In the genomic region with DNA sequence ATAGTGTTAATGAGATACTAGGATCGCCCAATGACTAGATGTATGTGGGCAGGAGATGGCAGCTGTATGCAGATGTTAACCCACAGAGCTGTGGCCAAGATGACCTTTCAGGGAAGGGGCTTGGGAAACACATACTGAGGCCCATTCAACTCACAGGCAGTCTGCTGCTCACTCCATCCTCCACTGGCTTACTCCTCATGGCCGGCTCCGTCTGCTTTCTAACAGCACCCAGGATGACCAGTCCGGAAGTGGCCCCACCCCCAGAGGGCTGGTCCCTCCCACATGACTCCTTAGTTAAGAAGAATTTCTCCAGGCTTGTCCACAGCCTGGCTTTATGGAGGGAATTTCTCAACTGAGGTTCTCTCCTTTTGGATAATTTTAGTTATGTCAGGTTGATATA, we compare ENCODE assay signal across 8 mouse cellular contexts.
DNase-seq lines count a peak whose midpoint lies in the region; ATAC-seq lines count a peak whose summit lies in the region.
"Had no signal": no experiment of that assay in that cellular context is flagged by ENCODE, and none has a peak within 500 bp of the region (broad histone marks: within the 10 kb centered on the region; RNA-seq: fewer than 3 reads in every experiment).

No protein-coding gene starts in this region.

- no peak overlapping the region for H3K9ac ChIP-seq in heart, embryonic 16.5 days (ENCODE audit: low read length)
- H3K9ac ChIP-seq: limb, embryonic 12.5 days had no signal

- peak; percentile 16 for DNase-seq in urinary bladder, postnatal 25 days (ENCODE audit: low spot score)
- DNase-seq in urinary bladder, postnatal 4 days (ENCODE audit: low spot score in 2 of 2), result no peak
- peak; percentile 43 to 68 for DNase-seq in kidney, postnatal 25 days
- DNase-seq in adrenal gland, adult (ENCODE audit: inconsistent age in 2 of 2, low spot score in 1 of 2), result no peak
- DNase-seq in right cerebral cortex, postnatal 36 days (ENCODE audit: low spot score in 2 of 2), result no peak
- DNase-seq in left cerebral cortex, postnatal 36 days (ENCODE audit: low spot score in 2 of 2), result no peak

- whole genome bisulfite sequencing in heart, embryonic 16.5 days, result 82% methylated on average over 4 of the region's 4 CpGs

- H3K27me3 ChIP-seq in heart, embryonic 16.5 days (ENCODE audit: control insufficient read depth, insufficient read depth, low read length), result no peaks in the 10 kb centered on the region
- H3K27me3 ChIP-seq: limb, embryonic 12.5 days had no signal

- no peak for ATAC-seq in heart, embryonic 16.5 days (replicated peaks; ENCODE audit: extremely low read depth, insufficient read depth, low FRiP score)

- H3K4me1 ChIP-seq in heart, embryonic 16.5 days (ENCODE audit: control insufficient read depth, insufficient read depth, low read length), result no peaks in the 10 kb centered on the region

- no peak overlapping the region for H3K4me2 ChIP-seq in heart, embryonic 16.5 days (ENCODE audit: low read depth, low read length)

- H3K9me3 ChIP-seq in heart, embryonic 16.5 days (replicated peaks; ENCODE audit: control insufficient read depth, low read length), result peaks cover 3% of the 10 kb centered on the region; the same call in 1 of the 2 replicates
- H3K9me3 ChIP-seq: limb, embryonic 12.5 days had no signal

- H3K27ac ChIP-seq in heart, embryonic 16.5 days (ENCODE audit: low read length), result peak overlapping the region; percentile 75
- H3K27ac ChIP-seq: limb, embryonic 12.5 days had no signal

- no peaks in the 10 kb centered on the region for H3K36me3 ChIP-seq in heart, embryonic 16.5 days (ENCODE audit: control insufficient read depth, insufficient read depth)
- H3K36me3 ChIP-seq: limb, embryonic 12.5 days had no signal

- H3K4me3 ChIP-seq in heart, embryonic 16.5 days (ENCODE audit: low read length), result no peak overlapping the region
- H3K4me3 ChIP-seq: limb, embryonic 12.5 days had no signal

- intact Hi-C loops in left cerebral cortex, postnatal 36 days (cut with DNase I), result no loop called here

Comparison
In these comparisons a context has a peak if more than half of its experiments do, and no peak if none do; other contexts are left out.
1. DNase-seq: peak in urinary bladder, postnatal 25 days (single experiment) and kidney, postnatal 25 days (2 of 2); none in urinary bladder, postnatal 4 days (0 of 2), adrenal gland, adult (0 of 2), right cerebral cortex, postnatal 36 days (0 of 2) and left cerebral cortex, postnatal 36 days (0 of 2).